ENCODE assay signal across 8 mouse cellular contexts in genomic region chr11:103168690-103169390, GRCm38 (mm10). TPM values are rescaled to one million over a fixed set of nuclear protein-coding genes. Genes with fewer than 3 reads are reported as not detected.
A peak's percentile ranks its signal among the peaks of the same experiment; 100 is the strongest.
DNase-seq lines count a peak whose midpoint lies in the region; ATAC-seq and TF ChIP-seq lines count a peak whose summit lies in the region.
"Had no signal": no experiment of that assay in that cellular context is flagged by ENCODE, and none has a peak within 500 bp of the region (broad histone marks: within the 10 kb centered on the region; RNA-seq: fewer than 3 reads in every experiment).

No protein-coding gene starts in this region.

- no peak overlapping the region for H3ac ChIP-seq in C2C12 (ENCODE audit: control insufficient read depth, insufficient read length, low read depth)

- H3K9me3 ChIP-seq in E14TG2a.4 (ENCODE audit: low read length), result peaks cover 4% of the 10 kb centered on the region
- H3K9me3 ChIP-seq: heart, embryonic 13.5 days had no signal

- peaks cover 39% of the 10 kb centered on the region for H3K4me1 ChIP-seq in E14TG2a.4 (replicated peaks; ENCODE audit: low read depth, low read length)

- TF ChIP-seq CTCF in C2C12 (IDR thresholded peaks at IDR 0.05; ENCODE audit: control insufficient read depth, insufficient read depth, insufficient read length) (peak; percentile 94), E14TG2a.4 (conservative IDR thresholded peaks at IDR 0.05; ENCODE audit: low read length) (peak; percentile 87)

- ATAC-seq in granulocyte monocyte progenitor cell, adult 5-6 weeks (replicated peaks; ENCODE audit: poor library complexity, severe bottlenecking), result peak; percentile 45; the same call in 1 of the 2 replicates
- ATAC-seq in megakaryocyte progenitor cell, adult 5-6 weeks (replicated peaks; ENCODE audit: poor library complexity), result peak; percentile 70

- H3K79me2 ChIP-seq in C2C12 (ENCODE audit: control insufficient read depth, insufficient read depth), result no peaks in the 10 kb centered on the region

- DNase-seq in cerebellum, adult 9-10 months, result peak; percentile 91
- peak; percentile 82 for DNase-seq in layer of hippocampus, postnatal 10 days (ENCODE audit: low spot score in 2 of 2)
- DNase-seq in spleen, adult 12 weeks (ENCODE audit: low spot score), result peak; percentile 51

- no peaks in the 10 kb centered on the region for H3K36me3 ChIP-seq in C2C12 (ENCODE audit: control insufficient read depth, insufficient read depth)
- H3K36me3 ChIP-seq in E14TG2a.4 (ENCODE audit: insufficient read depth, low read length), result no peaks in the 10 kb centered on the region
- H3K36me3 ChIP-seq: heart, embryonic 13.5 days had no signal

- H3K27me3 ChIP-seq in C2C12 (ENCODE audit: control insufficient read depth, insufficient read depth, insufficient read length) (no peaks in the 10 kb centered on the region), E14TG2a.4 (ENCODE audit: insufficient read depth, low read length) (peaks cover 53% of the 10 kb centered on the region)

- H3K79me3 ChIP-seq in C2C12 (ENCODE audit: low read depth), result no peaks in the 10 kb centered on the region

- H3K4me3 ChIP-seq in C2C12 (ENCODE audit: insufficient read depth, poor library complexity, severe bottlenecking), result no peak overlapping the region
- H3K4me3 ChIP-seq in E14TG2a.4 (replicated peaks; ENCODE audit: low read length), result no peak overlapping the region
- H3K4me3 ChIP-seq: heart, embryonic 13.5 days had no signal

TF ChIP-seq in C2C12, 6 proteins besides CTCF, POLR2A, EP300 and RAD21:
- no peak for TF ChIP-seq MAX (IDR thresholded peaks at IDR 0.05)
- TF ChIP-seq MYOG (IDR thresholded peaks at IDR 0.05; ENCODE audit: control insufficient read depth, extremely low read depth, insufficient read length), result no peak
- TF ChIP-seq CEBPB (IDR thresholded peaks at IDR 0.05; ENCODE audit: low read depth), result no peak
- TF ChIP-seq MYOD1 (IDR thresholded peaks at IDR 0.05; ENCODE audit: control insufficient read depth, insufficient read length, low read depth), result no peak
- no peak for TF ChIP-seq USF1 (IDR thresholded peaks at IDR 0.05; ENCODE audit: low read depth)
- no peak for TF ChIP-seq FOSL1 (IDR thresholded peaks at IDR 0.05; ENCODE audit: insufficient read depth, low read length, poor library complexity, severe bottlenecking)

RNA-seq across cellular contexts. Expression of gene Fmnl1, which starts 2.1 kb away (rescaled TPM):
- polyA plus RNA-seq in C2C12 (2012; fragmentation: generic; extraction: Trizol), result 3.7 TPM
- total RNA-seq in granulocyte monocyte progenitor cell, adult 5-6 weeks (2014; fragmentation: Nextera tagmentation), result 58.4 and 94.0 TPM in 2 replicates
- total RNA-seq in granulocyte monocyte progenitor cell, adult 5-6 weeks (2017), result 21.3 and 31.0 TPM in 2 replicates
- total RNA-seq in layer of hippocampus, postnatal 10 days (2021), result 10 to 100 TPM; 83.4 to 87.0 TPM
- total RNA-seq in megakaryocyte progenitor cell, adult 5-6 weeks (2015), result 74.3 and 76.3 TPM in 2 replicates
- 17.3 and 36.5 TPM in 2 replicates for total RNA-seq in megakaryocyte progenitor cell, adult 5-6 weeks (2017)

RNA-seq across cellular contexts. Expression of gene Hexim2, which starts 36.6 kb away (rescaled TPM):
- 3.4 TPM for polyA plus RNA-seq in C2C12 (2012; fragmentation: generic; extraction: Trizol)
- 2.6 and 6.4 TPM in 2 replicates for total RNA-seq in granulocyte monocyte progenitor cell, adult 5-6 weeks (2014; fragmentation: Nextera tagmentation)
- total RNA-seq in granulocyte monocyte progenitor cell, adult 5-6 weeks (2017), result 1.3 and 3.4 TPM in 2 replicates
- 10 to 100 TPM; 14.4 to 16.9 TPM for total RNA-seq in layer of hippocampus, postnatal 10 days (2021)
- 1.2 and 1.8 TPM in 2 replicates for total RNA-seq in megakaryocyte progenitor cell, adult 5-6 weeks (2015)
- 3.5 and 3.9 TPM in 2 replicates for total RNA-seq in megakaryocyte progenitor cell, adult 5-6 weeks (2017)

RNA-seq across cellular contexts. Expression of gene 1700023F06Rik, which starts 39.5 kb away (rescaled TPM):
- 0.02 TPM for polyA plus RNA-seq in C2C12 (2012; fragmentation: generic; extraction: Trizol)
- not detected in 2 replicates for total RNA-seq in granulocyte monocyte progenitor cell, adult 5-6 weeks (2014; fragmentation: Nextera tagmentation)
- total RNA-seq in granulocyte monocyte progenitor cell, adult 5-6 weeks (2017), result not detected in 2 replicates
- 1 to 10 TPM; 1.8 TPM for total RNA-seq in layer of hippocampus, postnatal 10 days (2021)
- 0.32 TPM in 1 of 2 replicates, not detected in the other for total RNA-seq in megakaryocyte progenitor cell, adult 5-6 weeks (2015)
- total RNA-seq in megakaryocyte progenitor cell, adult 5-6 weeks (2017), result not detected in 2 replicates
- polyA plus RNA-seq: heart, embryonic 13.5 days had no signal

RNA-seq across cellular contexts. Expression of gene Spata32, which starts 49.4 kb away (rescaled TPM):
- polyA plus RNA-seq in C2C12 (2012; fragmentation: generic; extraction: Trizol), result not detected
- total RNA-seq in granulocyte monocyte progenitor cell, adult 5-6 weeks (2014; fragmentation: Nextera tagmentation), result 1.4 TPM in 1 of 2 replicates, not detected in the other
- total RNA-seq in granulocyte monocyte progenitor cell, adult 5-6 weeks (2017), result not detected in 2 replicates
- total RNA-seq in layer of hippocampus, postnatal 10 days (2021), result 1 to 10 TPM; 1.3 to 1.4 TPM
- total RNA-seq in megakaryocyte progenitor cell, adult 5-6 weeks (2015), result not detected in 2 replicates
- not detected in 2 replicates for total RNA-seq in megakaryocyte progenitor cell, adult 5-6 weeks (2017)
- polyA plus RNA-seq: heart, embryonic 13.5 days had no signal

RNA-seq across cellular contexts. Expression of gene Hexim1, which starts 52.8 kb away (rescaled TPM):
- 24.3 TPM for polyA plus RNA-seq in C2C12 (2012; fragmentation: generic; extraction: Trizol)
- total RNA-seq in granulocyte monocyte progenitor cell, adult 5-6 weeks (2014; fragmentation: Nextera tagmentation), result 9.7 and 13.5 TPM in 2 replicates
- 28.7 and 31.0 TPM in 2 replicates for total RNA-seq in granulocyte monocyte progenitor cell, adult 5-6 weeks (2017)
- total RNA-seq in layer of hippocampus, postnatal 10 days (2021), result 10 to 100 TPM; 38.0 to 38.7 TPM
- 10.7 and 13.0 TPM in 2 replicates for total RNA-seq in megakaryocyte progenitor cell, adult 5-6 weeks (2015)
- total RNA-seq in megakaryocyte progenitor cell, adult 5-6 weeks (2017), result 21.2 and 27.9 TPM in 2 replicates
